Mouse (Mus musculus): ENCODE results near the gene Snx13.

Snx13 gene

GRCm38 (mm10) chr12:35046999-35047319 lies at the start of gene Snx13:
Snx13 (plus strand) TSS chr12:35047186.
- peak; percentile 94 for DNase-seq

- no peak for DNase-seq
Measured at GRCm38 (mm10) chr12:34997597-34998182, 49.3 kb upstream of the Snx13 start.

- DNase-seq = no peak
Measured at GRCm38 (mm10) chr12:34998778-34999467, 48.1 kb upstream of the Snx13 start.

- no peak for DNase-seq
Measured at GRCm38 (mm10) chr12:35000323-35000722, 46.7 kb upstream of the Snx13 start.

- DNase-seq = no peak
Measured at GRCm38 (mm10) chr12:35005748-35006147, 41.2 kb upstream of the Snx13 start.

GRCm38 (mm10) chr12:35007851-35008250 lies 39.1 kb upstream of the Snx13 start:
- no peak for DNase-seq

- DNase-seq = no peak
Measured at GRCm38 (mm10) chr12:35008340-35009137, 38.4 kb upstream of the Snx13 start.

- no peak for DNase-seq
Measured at GRCm38 (mm10) chr12:35011462-35011861, 35.5 kb upstream of the Snx13 start.

GRCm38 (mm10) chr12:35013950-35014349 lies 33.0 kb upstream of the Snx13 start:
- DNase-seq = no peak

- no peak for DNase-seq
Measured at GRCm38 (mm10) chr12:35016056-35016455, 30.9 kb upstream of the Snx13 start.

GRCm38 (mm10) chr12:35016481-35017250 lies 30.3 kb upstream of the Snx13 start:
- DNase-seq = no peak

- DNase-seq = no peak
Measured at GRCm38 (mm10) chr12:35018679-35019237, 28.2 kb upstream of the Snx13 start.

- no peak for DNase-seq
Measured at GRCm38 (mm10) chr12:35021285-35021684, 25.7 kb upstream of the Snx13 start.

- DNase-seq = no peak
Measured at GRCm38 (mm10) chr12:35022066-35022465, 24.9 kb upstream of the Snx13 start.

- DNase-seq = no peak
Measured at GRCm38 (mm10) chr12:35025916-35026432, 21.0 kb upstream of the Snx13 start.

- DNase-seq = no peak
Measured at GRCm38 (mm10) chr12:35027533-35027932, 19.5 kb upstream of the Snx13 start.

- DNase-seq = peak; percentile 18
Measured at GRCm38 (mm10) chr12:35038668-35039570, 8.1 kb upstream of the Snx13 start.

- DNase-seq = no peak
Measured at GRCm38 (mm10) chr12:35039571-35039936, 7.4 kb upstream of the Snx13 start.

GRCm38 (mm10) chr12:35041964-35042363 lies 5.0 kb upstream of the Snx13 start:
- DNase-seq = no peak

GRCm38 (mm10) chr12:35046310-35046998 lies 532 bp upstream of the Snx13 start:
- no peak for DNase-seq
